Mouse (Mus musculus) olfactory bulb, adult 2 months (tissue): ENCODE data around the gene Arih2. TPM values are rescaled to one million over a fixed set of nuclear protein-coding genes. Genes with fewer than 3 reads are reported as not detected.

Experiments used
- H3K27ac ChIP-seq: fragments of 200-500 bp; 2 replicates; pipeline ENCODE4 v1.5.1; 2012; ENCODE audit warnings: low read depth, low read length; ENCODE audit not compliant: insufficient read depth
- H3K4me1 ChIP-seq: fragments of 200-500 bp; 2 replicates; pipeline ENCODE4 v1.6.1; 2012; ENCODE audit warnings: low read length; ENCODE audit not compliant: control insufficient read depth, insufficient read depth
- H3K4me3 ChIP-seq: fragments of 200-500 bp; 2 replicates; pipeline ENCODE4 v1.5.1; 2012; ENCODE audit warnings: mild to moderate bottlenecking, low read depth, low read length, moderate library complexity; ENCODE audit not compliant: insufficient read depth
- CTCF ChIP-seq: fragments of 200-500 bp; IDR thresholded peaks from 2 replicates; pipeline ENCODE4 v1.5.1; 2012; ENCODE audit warnings: low read depth, mild to moderate bottlenecking, low read length, moderate library complexity; ENCODE audit not compliant: insufficient read depth
- POLR2A ChIP-seq: fragments of 200-500 bp; IDR thresholded peaks from 2 replicates; pipeline ENCODE4 v1.6.1; 2012; ENCODE audit warnings: mild to moderate bottlenecking, low read depth, low read length, moderate library complexity; ENCODE audit not compliant: insufficient read depth
- WGBS: fragments of 180-500 bp; shearing (Covaris S2); methylation state at CpG from one replicate; pipeline ENCODE4 v1.1.7; 2018; 5-methylcytosine and 5-hydroxymethylcytosine counted together
- polyA plus RNA-seq: library from polyadenylated mRNA; stranded (reverse); fragments of >200 nt; gene quantifications from 2 replicates; pipeline ENCODE4 v1.2.4, GENCODE M21; 2012; ENCODE audit warnings: low replicate concordance; ENCODE audit not compliant: missing spikeins, insufficient read depth, insufficient read length

The Arih2 gene
- polyA plus RNA-seq, 1 experiment: not detected

DNA sequence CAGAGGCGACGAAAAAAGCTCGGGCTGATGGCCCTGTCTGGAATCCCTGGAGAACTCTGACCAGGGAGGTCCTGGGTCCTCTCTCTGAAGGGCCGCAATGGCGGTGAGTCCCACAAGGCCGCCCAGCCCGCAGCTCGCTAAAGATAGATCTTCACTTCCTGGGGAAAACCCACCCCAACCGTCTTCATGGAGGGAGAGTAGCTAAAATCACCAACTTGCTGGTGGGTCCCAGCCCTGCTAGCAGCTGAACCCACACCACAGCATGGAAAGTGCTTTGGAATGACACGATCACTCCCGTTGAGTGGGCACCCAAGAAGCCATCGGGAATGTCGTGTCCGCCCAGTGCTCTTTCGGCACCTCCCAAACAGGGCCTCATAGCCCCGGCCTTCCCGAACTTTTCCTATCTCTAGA is 80.7 kb downstream of the Arih2 start:
- peaks cover 39% of the 10 kb centered on the region for H3K4me1 ChIP-seq
- no peak overlapping the region for H3K27ac ChIP-seq
- 81% methylated on average over 17 of the region's 17 CpGs for whole genome bisulfite sequencing
- H3K4me3 ChIP-seq: peak overlapping the region; percentile 86; the same call in 1 of the 2 replicates
- TF ChIP-seq POLR2A (no peak), CTCF (no peak)

GRCm38 (mm10) chr9:108567931-108568419 is 81.2 kb downstream of the Arih2 start:
- H3K27ac ChIP-seq: peak overlapping the region; percentile 84
- peak overlapping the region; percentile 86 for H3K4me3 ChIP-seq
- WGBS: 15% methylated on average over 18 of the region's 18 CpGs
- H3K4me1 ChIP-seq: peaks cover 34% of the 10 kb centered on the region
- TF ChIP-seq POLR2A (no peak), CTCF (no peak)

- peak; percentile 94 for TF ChIP-seq POLR2A
- peak; percentile 87 for TF ChIP-seq CTCF
- WGBS: under 1% methylated on average over 73 of the region's 73 CpGs
- Histone ChIP-seq H3K4me3 (peak within 1 kb of the TSS; percentile 86), H3K4me1 (peaks cover 34% of the 10 kb centered on the region), H3K27ac (peak within 1 kb of the TSS; percentile 85)
Measured at GRCm38 (mm10) chr9:108566815-108567776, 82.1 kb downstream of the Arih2 start, which contains the start of gene Ndufaf3. Ndufaf3 (minus strand) TSS chr9:108567434.

- WGBS: 10% methylated on average over 35 of the region's 35 CpGs
- Histone ChIP-seq H3K27ac (peak overlapping the region; percentile 67), H3K4me1 (peaks cover 41% of the 10 kb centered on the region), H3K4me3 (peak overlapping the region; percentile 86)
- TF ChIP-seq CTCF (no peak), POLR2A (no peak)
Measured at GRCm38 (mm10) chr9:108565881-108566814, 83.0 kb downstream of the Arih2 start.

- WGBS: 77% methylated on average over 7 of the region's 7 CpGs
- H3K4me3 ChIP-seq: no peak overlapping the region
- H3K4me1 ChIP-seq: peaks cover 33% of the 10 kb centered on the region
- TF ChIP-seq CTCF (no peak), POLR2A (no peak)
- no peak overlapping the region for H3K27ac ChIP-seq
Measured at GRCm38 (mm10) chr9:108564131-108564530, 85.1 kb downstream of the Arih2 start.

DNA sequence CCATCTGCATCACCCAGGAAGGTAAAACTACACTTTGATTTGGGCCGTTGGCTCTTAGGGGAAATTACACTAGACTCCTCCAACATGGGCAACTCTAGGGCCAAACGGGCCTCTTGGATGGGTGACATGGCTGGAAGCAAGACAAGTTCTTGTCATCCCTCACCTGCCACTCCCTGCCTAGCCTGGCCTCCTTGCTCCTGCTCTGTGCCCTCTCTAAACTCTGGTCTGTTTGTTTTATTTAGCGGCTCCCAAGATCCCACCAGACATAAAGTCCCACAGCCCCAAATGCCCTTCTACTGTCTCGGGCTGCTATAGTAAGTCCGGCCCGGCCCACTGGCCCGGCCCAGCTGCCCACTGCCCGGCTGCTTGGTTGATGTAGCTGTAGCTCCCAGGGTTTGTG is 85.5 kb downstream of the Arih2 start:
- TF ChIP-seq CTCF (no peak), POLR2A (no peak)
- WGBS: 94% methylated on average over 8 of the region's 8 CpGs

DNA sequence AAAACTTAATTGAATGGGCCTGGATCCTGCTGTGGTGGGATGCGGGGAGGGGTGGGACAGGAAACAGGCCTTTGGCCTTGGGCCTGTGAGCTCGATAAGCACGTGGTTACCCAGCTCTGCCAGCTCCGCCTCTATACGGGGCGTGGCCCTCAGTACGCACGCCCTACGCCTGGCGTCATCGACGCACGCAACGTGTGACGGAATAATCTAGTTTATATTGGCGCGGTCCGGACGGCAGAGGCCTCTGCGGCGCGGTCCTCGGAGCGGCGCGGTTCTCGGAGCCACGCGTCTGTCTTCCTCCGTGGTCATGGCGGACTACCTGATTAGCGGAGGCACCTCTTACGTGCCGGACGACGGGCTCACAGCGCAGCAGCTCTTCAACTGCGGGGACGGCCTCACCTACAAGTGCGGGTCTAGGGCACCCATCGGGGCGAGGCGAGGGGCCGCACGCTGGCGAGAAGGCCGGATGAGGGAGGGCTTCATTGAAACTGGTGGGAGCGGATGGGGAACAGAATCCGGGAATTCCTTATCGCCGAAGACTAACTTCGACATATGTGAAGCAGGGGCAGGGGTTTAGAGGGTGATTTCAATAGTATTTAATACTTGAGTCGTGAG is 88.9 kb downstream of the Arih2 start, which contains the start of gene Impdh2:
TSS of gene Impdh2 (plus strand) at position 60 of the 615 bp plus-strand sequence.
- Histone ChIP-seq H3K27ac (peak within 1 kb of the TSS; percentile 48; the same call in 1 of the 2 replicates), H3K4me1 (peaks cover 16% of the 10 kb centered on the region), H3K4me3 (peak within 1 kb of the TSS; percentile 83)
- under 1% methylated on average over 53 of the region's 53 CpGs for WGBS
- TF ChIP-seq CTCF: no peak
- TF ChIP-seq POLR2A: peak; percentile 84

More for the DNA sequence above, 85.5 kb downstream of the Arih2 start:
- Histone ChIP-seq H3K4me1 (peaks cover 32% of the 10 kb centered on the region), H3K27ac (no peak overlapping the region), H3K4me3 (no peak overlapping the region)

- no peak overlapping the region for H3K4me3 ChIP-seq
- H3K4me1 ChIP-seq: peaks cover 15% of the 10 kb centered on the region
- TF ChIP-seq CTCF: no peak
- TF ChIP-seq POLR2A: no peak
- H3K27ac ChIP-seq: no peak overlapping the region
- 90% methylated on average over 4 of the region's 4 CpGs for WGBS
Measured at GRCm38 (mm10) chr9:108559169-108559568, 90.0 kb downstream of the Arih2 start.

Other genes with a start within 250 kb of the Arih2 start
- gene Ccdc36, start 220.9 kb downstream of the Arih2 start, polyA plus RNA-seq: not detected in 2 replicates
- not detected in 2 replicates for gene BC048562, start 212.9 kb downstream of the Arih2 start, polyA plus RNA-seq
- gene Ccdc71, start 188.9 kb downstream of the Arih2 start, polyA plus RNA-seq: not detected in 2 replicates
- gene Klhdc8b, start 187.8 kb downstream of the Arih2 start, polyA plus RNA-seq: not detected in 2 replicates
- not detected in 2 replicates for gene Lamb2, start 169.7 kb downstream of the Arih2 start, polyA plus RNA-seq
- 102 and 511 TPM in 2 replicates for gene Usp19, start 158.8 kb downstream of the Arih2 start, polyA plus RNA-seq
- gene Qars, start 141.7 kb downstream of the Arih2 start, polyA plus RNA-seq: not detected in 2 replicates
- gene Qrich1, start 132.6 kb downstream of the Arih2 start, polyA plus RNA-seq: not detected in 2 replicates
- gene Impdh2, start 89.1 kb downstream of the Arih2 start, polyA plus RNA-seq: not detected in 2 replicates
- not detected in 2 replicates for gene Ndufaf3, start 82.0 kb downstream of the Arih2 start, polyA plus RNA-seq
- not detected in 2 replicates for gene Dalrd3, start 79.5 kb downstream of the Arih2 start, polyA plus RNA-seq
- gene Wdr6, start 70.6 kb downstream of the Arih2 start, polyA plus RNA-seq: 73.0 TPM in 1 of 2 replicates, not detected in the other
- not detected in 2 replicates for gene P4htm, start 51.7 kb downstream of the Arih2 start, polyA plus RNA-seq
- gene Slc25a20, start 12.7 kb upstream of the Arih2 start, polyA plus RNA-seq: not detected in 2 replicates
- not detected in 2 replicates for gene Prkar2a, start 39.9 kb upstream of the Arih2 start, polyA plus RNA-seq
- gene Ip6k2, start 134.4 kb upstream of the Arih2 start, polyA plus RNA-seq: not detected in 2 replicates
- gene Nckipsd, start 159.0 kb upstream of the Arih2 start, polyA plus RNA-seq: not detected in 2 replicates
- not detected in 2 replicates for gene Celsr3, start 176.9 kb upstream of the Arih2 start, polyA plus RNA-seq
- gene Slc26a6, start 203.9 kb upstream of the Arih2 start, polyA plus RNA-seq: not detected in 2 replicates